Mouse (Mus musculus): ENCODE results near the gene Mxra8.

DNA sequence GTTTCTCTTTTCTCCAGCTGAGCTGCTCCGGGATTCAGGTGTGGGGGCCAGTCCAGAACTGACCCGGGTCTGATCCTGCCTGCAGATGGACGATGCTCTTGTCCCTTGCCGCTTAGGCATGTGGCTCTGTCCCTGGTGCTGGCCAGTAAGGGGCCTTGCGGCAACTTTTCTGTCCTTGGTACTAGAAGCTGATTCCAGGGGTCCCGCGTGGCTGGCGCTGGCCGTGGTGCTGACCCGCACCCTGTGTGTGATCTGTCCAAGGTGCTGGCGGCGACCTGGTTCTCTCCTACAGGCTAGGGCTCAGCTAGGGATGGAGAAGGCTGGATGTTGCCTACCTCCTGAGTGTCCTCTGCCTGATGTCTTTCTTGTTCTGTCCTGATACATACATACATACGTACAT lies 19.8 kb downstream of the Mxra8 start:
- no peak for TF ChIP-seq CTCF (IDR thresholded peaks at IDR 0.05; ENCODE audit: low read depth)
- peak; percentile 25; the same call in 1 of the 2 replicates for TF ChIP-seq EP300 (IDR thresholded peaks at IDR 0.05; ENCODE audit: low read depth)
